Mouse (Mus musculus) myocyte (in vitro differentiated cells): ENCODE data around the gene Gm10643.

Source experiments
- MAX ChIP-seq: IDR thresholded peaks from one replicate; pipeline ENCODE4 v1.6.1; 2011; ENCODE audit warnings: low read depth, mild to moderate bottlenecking, control low read depth
- POLR2A ChIP-seq: IDR thresholded peaks from one replicate; pipeline ENCODE4 v1.6.1; 2011; ENCODE audit warnings: low read depth, mild to moderate bottlenecking, control low read depth, moderate library complexity; ENCODE audit not compliant: insufficient read length
- REST ChIP-seq: IDR thresholded peaks from one replicate; pipeline ENCODE4 v1.6.1; 2011; ENCODE audit warnings: mild to moderate bottlenecking, control low read depth, moderate library complexity; ENCODE audit not compliant: insufficient read depth, insufficient read length
- TCF3 ChIP-seq: IDR thresholded peaks from one replicate; pipeline ENCODE4 v1.6.1; 2011; ENCODE audit warnings: low read depth, control low read depth; ENCODE audit not compliant: insufficient read length

DNA sequence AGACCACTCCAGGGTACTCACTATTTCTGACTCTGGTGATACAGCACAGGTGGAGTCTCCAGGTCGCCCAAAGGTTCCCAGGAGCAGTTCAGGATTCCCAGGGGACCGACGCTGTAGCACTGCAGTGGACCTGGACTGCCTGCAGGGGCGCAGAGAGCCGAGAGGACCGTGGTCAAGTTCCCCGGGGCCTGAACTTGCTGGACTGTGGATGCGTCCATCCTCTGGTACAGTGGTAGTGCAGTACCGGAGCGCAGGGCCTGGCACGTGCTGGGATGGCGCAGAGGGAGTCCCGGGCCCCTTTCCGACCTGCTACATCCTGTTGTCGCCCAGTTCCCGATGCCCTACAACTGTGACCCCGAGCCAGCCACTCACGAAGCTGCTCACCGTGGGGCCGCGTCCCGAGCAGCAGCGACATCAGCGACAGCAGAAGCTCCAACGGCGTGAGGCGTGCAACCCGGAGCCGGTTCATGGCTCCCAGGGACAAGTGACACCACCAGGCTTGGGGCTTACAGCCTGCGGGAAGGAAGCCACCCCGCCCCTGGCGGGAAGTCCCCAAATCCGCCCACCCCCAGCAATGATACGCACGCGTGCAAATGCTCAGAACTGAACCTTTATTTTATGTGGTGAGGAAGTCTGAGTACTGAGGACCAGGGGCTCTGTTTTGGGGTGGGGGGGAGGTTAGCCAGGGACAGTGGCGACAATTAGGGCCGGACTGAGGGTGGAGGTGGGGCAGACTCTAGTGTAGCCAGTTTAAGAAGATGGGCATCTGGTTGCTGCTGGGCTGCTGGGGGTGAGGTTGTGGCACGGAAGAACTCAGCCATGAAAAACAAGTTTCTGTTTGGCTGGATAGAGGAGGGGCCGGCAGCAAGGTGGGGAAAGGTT is 22.6 kb downstream of the Gm10643 start, which contains the start of gene Il27ra:
- TF ChIP-seq POLR2A = no peak
- no peak for TF ChIP-seq TCF3
- no peak for TF ChIP-seq MAX
- no peak for TF ChIP-seq REST
